Mouse (Mus musculus): ENCODE results near the gene Zfp846.

The Zfp846 gene

GRCm38 (mm10) chr9:20636790-20637189, 55.7 kb downstream of the Zfp846 start:
- no peak for DNase-seq (ENCODE audit: low read depth)

GRCm38 (mm10) chr9:20638552-20638951, 57.5 kb downstream of the Zfp846 start:
- no peak for DNase-seq (ENCODE audit: low read depth)

- no peak for DNase-seq (ENCODE audit: low read depth)
These were observed 58.4 kb downstream of the Zfp846 start for GRCm38 (mm10) chr9:20639486-20639885.

- DNase-seq (ENCODE audit: low read depth): peak; percentile 36
These were observed 60.4 kb downstream of the Zfp846 start for GRCm38 (mm10) chr9:20641501-20641900.

GRCm38 (mm10) chr9:20642101-20642895, 61.2 kb downstream of the Zfp846 start, which contains the start of gene Ubl5:
Gene Ubl5, plus strand, starts transcription at chr9:20642878.
- DNase-seq (ENCODE audit: low read depth): peak; percentile 92

GRCm38 (mm10) chr9:20642896-20643466, 61.9 kb downstream of the Zfp846 start:
- peak; percentile 90 for DNase-seq (ENCODE audit: low read depth)

- DNase-seq (ENCODE audit: low read depth): peak; percentile 19
These were observed 62.7 kb downstream of the Zfp846 start for GRCm38 (mm10) chr9:20643781-20644180.

- peak; percentile 78 for DNase-seq (ENCODE audit: low read depth)
These were observed 63.4 kb downstream of the Zfp846 start, which contains the start of gene Fbxl12 for GRCm38 (mm10) chr9:20644360-20645081. Gene Fbxl12, minus strand, starts transcription at chr9:20644767.

GRCm38 (mm10) chr9:20645121-20645520, 64.0 kb downstream of the Zfp846 start:
- DNase-seq (ENCODE audit: low read depth): peak; percentile 8

GRCm38 (mm10) chr9:20651602-20652259, 70.6 kb downstream of the Zfp846 start, which contains the start of gene Pin1:
Gene Pin1, plus strand, starts transcription at chr9:20652095.
- peak; percentile 98 for DNase-seq (ENCODE audit: low read depth)

- DNase-seq (ENCODE audit: low read depth): no peak
These were observed 71.2 kb downstream of the Zfp846 start for GRCm38 (mm10) chr9:20652260-20652658.

GRCm38 (mm10) chr9:20653859-20654258, 72.8 kb downstream of the Zfp846 start:
- no peak for DNase-seq (ENCODE audit: low read depth)

All from NIH3T3 (cell line).